Mouse (Mus musculus) urinary bladder, postnatal 14 days (tissue): Measurements from ENCODE around the gene Ssu2.
A peak's percentile ranks its signal among the peaks of the same experiment; 100 is the strongest.

Source experiments
- DNase-seq: peaks from one replicate; pipeline ENCODE4 v3.0.0; 2021; ENCODE audit warnings: low spot score

The Ssu2 gene

GRCm38 (mm10) chr6:112387947-112388346 is at the start of gene Ssu2:
Gene Ssu2, minus strand, starts transcription at chr6:112388023.
- no peak for DNase-seq

- no peak for DNase-seq
These were observed 38.4 kb upstream of the Ssu2 start for GRCm38 (mm10) chr6:112426018-112426732.

GRCm38 (mm10) chr6:112423746-112424501 is 36.1 kb upstream of the Ssu2 start:
- DNase-seq: no peak

- DNase-seq: no peak
These were observed 33.1 kb upstream of the Ssu2 start for GRCm38 (mm10) chr6:112420883-112421282.

GRCm38 (mm10) chr6:112419333-112419732 is 31.5 kb upstream of the Ssu2 start:
- DNase-seq: no peak

GRCm38 (mm10) chr6:112404111-112404510 is 16.3 kb upstream of the Ssu2 start:
- no peak for DNase-seq

GRCm38 (mm10) chr6:112401953-112402683 is 14.3 kb upstream of the Ssu2 start:
- DNase-seq: peak; percentile 46

- DNase-seq: no peak
These were observed 9.5 kb upstream of the Ssu2 start for GRCm38 (mm10) chr6:112397351-112397750.

GRCm38 (mm10) chr6:112396352-112396751 is 8.5 kb upstream of the Ssu2 start:
- DNase-seq: no peak

- no peak for DNase-seq
These were observed 562 bp upstream of the Ssu2 start for GRCm38 (mm10) chr6:112388385-112388784.

GRCm38 (mm10) chr6:112386260-112386659 is 1.6 kb downstream of the Ssu2 start:
- no peak for DNase-seq

GRCm38 (mm10) chr6:112382990-112383685 is 4.7 kb downstream of the Ssu2 start:
- DNase-seq: no peak

- DNase-seq: no peak
These were observed 8.8 kb downstream of the Ssu2 start for GRCm38 (mm10) chr6:112379054-112379453.

- DNase-seq: no peak
These were observed 12.0 kb downstream of the Ssu2 start for GRCm38 (mm10) chr6:112375661-112376392.

GRCm38 (mm10) chr6:112373886-112374585 is 13.8 kb downstream of the Ssu2 start:
- DNase-seq: no peak

- no peak for DNase-seq
These were observed 22.5 kb downstream of the Ssu2 start for GRCm38 (mm10) chr6:112365294-112365693.

- DNase-seq: peak; percentile 16
These were observed 23.2 kb downstream of the Ssu2 start for GRCm38 (mm10) chr6:112364581-112364980.

GRCm38 (mm10) chr6:112362349-112362958 is 25.4 kb downstream of the Ssu2 start:
- DNase-seq: peak; percentile 76

GRCm38 (mm10) chr6:112360676-112361075 is 27.1 kb downstream of the Ssu2 start:
- DNase-seq: no peak

GRCm38 (mm10) chr6:112359341-112359740 is 28.5 kb downstream of the Ssu2 start:
- no peak for DNase-seq
